Mouse (Mus musculus) urinary bladder, postnatal 14 days (tissue): ENCODE data around the gene Tsen15.
A peak's percentile ranks its signal among the peaks of the same experiment; 100 is the strongest.
"Not testable (repeated sequence)": the region's sequence is repeated elsewhere in the genome, so short reads cannot be mapped to it uniquely, and the experiment has no call there.

Experiments used
- DNase-seq: peaks from one replicate; pipeline ENCODE4 v3.0.0; 2021; ENCODE audit warnings: low spot score

The Tsen15 gene

GRCm38 (mm10) chr1:152385693-152386092 lies 795 bp downstream of the Tsen15 start:
- not testable (repeated sequence) for DNase-seq

GRCm38 (mm10) chr1:152384589-152384988 lies 1.9 kb downstream of the Tsen15 start:
- DNase-seq, result no peak

GRCm38 (mm10) chr1:152378311-152378710 lies 8.2 kb downstream of the Tsen15 start:
- DNase-seq, result no peak

GRCm38 (mm10) chr1:152369139-152369538 lies 17.3 kb downstream of the Tsen15 start:
- peak; percentile 52 for DNase-seq

- no peak for DNase-seq
These were observed 18.0 kb downstream of the Tsen15 start for GRCm38 (mm10) chr1:152368311-152369088.

GRCm38 (mm10) chr1:152356721-152357120 lies 29.8 kb downstream of the Tsen15 start:
- no peak for DNase-seq

GRCm38 (mm10) chr1:152347946-152348345 lies 38.5 kb downstream of the Tsen15 start:
- DNase-seq, result no peak

- no peak for DNase-seq
These were observed 62.5 kb downstream of the Tsen15 start for GRCm38 (mm10) chr1:152324024-152324423.
